Mouse (Mus musculus): ENCODE results near the gene Plekha5.

GRCm38 (mm10) chr6:140554261-140554660 is 130.4 kb downstream of the Plekha5 start:
- TF ChIP-seq CTCF (IDR thresholded peaks at IDR 0.05; ENCODE audit: control insufficient read depth, insufficient read depth, insufficient replicate concordance, low read depth, low read length): no peak
- no peak for TF ChIP-seq POLR2A (IDR thresholded peaks at IDR 0.05; ENCODE audit: control insufficient read depth, low read depth, low read length)

All from testis, adult 2 months (tissue).